Mouse (Mus musculus) neural tube, embryonic 14.5 days (tissue): ENCODE measurements around the gene 1600014C23Rik. TPM values are rescaled to one million over a fixed set of nuclear protein-coding genes. Genes with fewer than 3 reads are reported as not detected.

Source experiments
- ATAC-seq: fragments of 200-750 bp; cut with Nextera tagmentation; 2 replicates; pipeline ENCODE4 v1.8.0; 2017; ENCODE audit warnings: low read depth, mild to moderate bottlenecking, moderate TSS enrichment, moderate library complexity
- H3K27ac ChIP-seq: fragments of 300-500 bp; sonication (generic); 2 replicates; pipeline ENCODE4 v1.5.1; 2014; ENCODE audit warnings: low read depth, mild to moderate bottlenecking, control low read depth, low read length, moderate library complexity, mixed read lengths
- H3K27me3 ChIP-seq: fragments of 300-500 bp; sonication (generic); 2 replicates; pipeline ENCODE4 v1.6.1; 2014; ENCODE audit warnings: low read length; ENCODE audit not compliant: control insufficient read depth, insufficient read depth
- H3K36me3 ChIP-seq: fragments of 300-500 bp; sonication (generic); 2 replicates; pipeline ENCODE4 v1.6.1; 2014; ENCODE audit warnings: low read length, mixed read lengths; ENCODE audit not compliant: control insufficient read depth, insufficient read depth
- H3K4me1 ChIP-seq: fragments of 300-500 bp; sonication (generic); 2 replicates; pipeline ENCODE4 v1.6.1; 2014; ENCODE audit warnings: low read length; ENCODE audit not compliant: control insufficient read depth, insufficient read depth
- H3K4me2 ChIP-seq: fragments of 300-500 bp; sonication (generic); 2 replicates; pipeline ENCODE4 v1.6.1; 2014; ENCODE audit warnings: mild to moderate bottlenecking, low read depth, low read length, control low read depth
- H3K4me3 ChIP-seq: fragments of 300-500 bp; sonication (generic); 2 replicates; pipeline ENCODE4 v1.5.1; 2014; ENCODE audit warnings: low read depth, low read length, control low read depth, mixed read lengths
- H3K9ac ChIP-seq: fragments of 300-500 bp; sonication (generic); replicated peaks from 2 replicates; pipeline ENCODE4 v1.6.1; 2014; ENCODE audit warnings: low read depth, mild to moderate bottlenecking, control low read depth, low read length, mixed read lengths
- H3K9me3 ChIP-seq: fragments of 300-500 bp; sonication (generic); 2 replicates; pipeline ENCODE4 v1.6.1; 2016; ENCODE audit warnings: low read length; ENCODE audit not compliant: control insufficient read depth
- WGBS: fragments of 180-500 bp; shearing (Covaris S2); extraction: QIAGEN DNeasy Blood & Tissue Kit; methylation state at CpG from one replicate; pipeline ENCODE4 v1.1.7; 2014; 5-methylcytosine and 5-hydroxymethylcytosine counted together
- polyA plus RNA-seq: library from polyadenylated mRNA; unstranded; fragments of >200 nt; fragmentation: Nextera tagmentation; extraction: Ambion mirVana; gene quantifications from 2 replicates; pipeline ENCODE4 v1.2.1, GENCODE M21; 2014

1600014C23Rik gene
- polyA plus RNA-seq, 1 experiment from 2014 or later: not detected

DNA sequence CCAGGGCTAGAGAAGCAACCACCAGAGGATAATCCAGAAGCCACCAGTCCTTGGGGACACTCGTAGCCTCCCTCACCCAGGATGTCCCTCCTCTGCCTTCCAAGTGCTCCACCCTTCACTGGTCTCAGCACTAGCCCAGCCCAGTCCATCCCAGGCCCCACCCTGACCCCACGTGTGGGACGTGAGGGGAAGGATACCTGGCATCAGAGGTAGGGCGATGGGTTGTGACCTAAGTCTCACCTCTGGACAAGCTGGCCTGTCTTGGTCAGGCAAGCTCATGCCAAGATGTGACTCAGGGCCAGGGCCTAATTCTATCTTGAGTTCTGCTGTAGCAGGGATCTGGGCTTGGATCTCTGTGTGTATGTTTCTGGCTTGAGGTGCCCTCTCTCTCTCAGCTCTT is 1.2 kb upstream of the 1600014C23Rik start:
- Histone ChIP-seq H3K9ac (no peak overlapping the region), H3K4me2 (no peak overlapping the region), H3K9me3 (no peaks in the 10 kb centered on the region), H3K4me1 (peaks cover 24% of the 10 kb centered on the region), H3K27ac (no peak overlapping the region), H3K27me3 (no peaks in the 10 kb centered on the region), H3K4me3 (no peak overlapping the region), H3K36me3 (no peaks in the 10 kb centered on the region)
- no peak for ATAC-seq
- WGBS: 68% methylated on average over 4 of the region's 4 CpGs

- peaks cover 24% of the 10 kb centered on the region for H3K4me1 ChIP-seq
- no peaks in the 10 kb centered on the region for H3K9me3 ChIP-seq
- H3K4me3 ChIP-seq: no peak overlapping the region
- ATAC-seq: no peak
- H3K27ac ChIP-seq: no peak overlapping the region
- H3K27me3 ChIP-seq: no peaks in the 10 kb centered on the region
- no peak overlapping the region for H3K9ac ChIP-seq
- H3K4me2 ChIP-seq: peak overlapping the region; percentile 78; the same call in 1 of the 2 replicates
- H3K36me3 ChIP-seq: no peaks in the 10 kb centered on the region
- 2% methylated on average over 3 of the region's 3 CpGs for WGBS
These were observed 689 bp upstream of the 1600014C23Rik start for GRCm38 (mm10) chr17:45734333-45734732.

DNA sequence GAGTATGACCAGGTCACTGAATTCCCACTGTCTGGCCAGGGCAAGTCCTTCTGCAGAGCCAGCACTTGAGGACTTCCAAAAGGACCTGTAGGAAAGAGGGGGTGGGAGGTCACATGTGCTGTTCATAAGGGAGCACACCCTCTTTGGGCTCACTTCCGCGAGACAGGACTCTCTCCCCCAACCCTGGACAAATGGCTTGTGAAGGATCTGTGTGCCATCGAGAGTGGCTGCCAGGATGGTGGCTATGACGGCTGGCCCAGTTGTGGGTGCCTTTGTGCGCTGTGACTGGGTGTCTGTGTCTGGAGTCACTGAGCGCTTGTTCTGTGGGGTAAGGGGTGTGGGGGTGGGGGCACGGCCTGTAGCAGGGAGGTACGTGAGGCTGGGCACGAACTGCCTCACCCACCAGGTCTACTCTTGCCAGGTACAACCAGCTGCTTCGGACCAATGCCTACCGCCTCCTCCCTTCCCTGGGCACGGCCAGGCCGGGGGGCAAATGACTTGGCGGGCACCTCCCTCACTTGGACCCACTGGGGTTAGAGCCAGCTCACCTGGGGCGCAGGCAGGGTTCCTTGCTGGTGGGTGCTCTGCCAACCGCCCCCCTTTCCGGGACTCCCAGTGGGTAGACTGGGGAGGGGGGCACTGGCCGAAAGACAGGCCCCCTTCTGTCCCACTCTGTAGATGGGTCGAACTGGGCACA is 458 bp downstream of the 1600014C23Rik start:
- ATAC-seq: no peak
- H3K4me3 ChIP-seq: no peak overlapping the region

DNA sequence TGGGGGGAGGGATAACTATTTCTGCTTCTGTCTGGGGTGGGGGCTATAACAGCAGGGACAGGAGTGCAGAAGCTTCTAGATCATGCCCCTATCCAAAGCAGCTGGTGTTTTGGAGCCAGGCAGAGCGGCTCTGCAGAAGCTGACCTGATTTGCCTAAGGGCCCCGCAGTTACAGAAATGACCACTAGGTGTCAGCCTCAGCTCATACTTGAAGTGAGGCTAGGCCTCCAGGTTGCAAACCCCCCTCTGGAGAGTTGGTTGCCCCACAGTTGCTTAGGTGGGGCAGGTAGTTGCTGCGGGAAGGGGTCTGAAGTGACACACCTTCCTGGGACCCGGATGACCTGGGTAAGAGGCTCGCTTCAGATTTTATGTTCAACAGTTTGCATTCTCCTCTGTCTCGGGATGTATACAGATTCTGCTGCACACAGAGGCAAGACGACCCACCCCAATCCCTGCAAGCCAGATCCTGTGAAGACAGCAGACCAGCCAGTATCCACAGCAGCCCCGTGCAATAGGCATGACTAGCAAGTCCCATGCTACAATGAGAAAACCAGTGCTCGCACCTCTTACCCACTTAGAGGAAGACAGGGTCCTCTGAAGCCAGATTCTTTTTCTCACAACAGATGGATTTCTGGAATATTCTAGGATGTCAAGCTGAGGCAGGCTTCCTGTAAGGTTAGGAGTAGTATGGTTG is 2.3 kb downstream of the 1600014C23Rik start:
- peak; percentile 9; the same call in 1 of the 2 replicates for ATAC-seq
- H3K4me3 ChIP-seq: no peak overlapping the region
- H3K36me3 ChIP-seq: no peaks in the 10 kb centered on the region
- 25% methylated on average over 9 of the region's 9 CpGs for WGBS
- H3K9me3 ChIP-seq: no peaks in the 10 kb centered on the region
- H3K27ac ChIP-seq: no peak overlapping the region
- no peaks in the 10 kb centered on the region for H3K27me3 ChIP-seq
- no peak overlapping the region for H3K4me2 ChIP-seq
- peaks cover 23% of the 10 kb centered on the region for H3K4me1 ChIP-seq
- no peak overlapping the region for H3K9ac ChIP-seq

More for the DNA sequence above, 458 bp downstream of the 1600014C23Rik start:
- H3K9ac ChIP-seq: peak overlapping the region; percentile 54
- WGBS: 46% methylated on average over 18 of the region's 19 CpGs
- H3K27me3 ChIP-seq: no peaks in the 10 kb centered on the region
- peak overlapping the region; percentile 78 for H3K4me2 ChIP-seq
- no peaks in the 10 kb centered on the region for H3K36me3 ChIP-seq
- H3K9me3 ChIP-seq: no peaks in the 10 kb centered on the region
- peaks cover 24% of the 10 kb centered on the region for H3K4me1 ChIP-seq
- no peak overlapping the region for H3K27ac ChIP-seq

- WGBS: 91% methylated on average over 4 of the region's 4 CpGs
- Histone ChIP-seq H3K4me2 (no peak overlapping the region), H3K4me3 (no peak overlapping the region), H3K9ac (no peak overlapping the region), H3K27ac (no peak overlapping the region), H3K4me1 (peaks cover 17% of the 10 kb centered on the region), H3K9me3 (no peaks in the 10 kb centered on the region), H3K27me3 (no peaks in the 10 kb centered on the region), H3K36me3 (no peaks in the 10 kb centered on the region)
- ATAC-seq: no peak
These were observed 2.9 kb downstream of the 1600014C23Rik start for GRCm38 (mm10) chr17:45730696-45731095.

- peaks cover 12% of the 10 kb centered on the region for H3K4me1 ChIP-seq
- no peaks in the 10 kb centered on the region for H3K9me3 ChIP-seq
- 75% methylated on average over 10 of the region's 10 CpGs for WGBS
- no peak for ATAC-seq
- H3K27ac ChIP-seq: no peak overlapping the region
- no peak overlapping the region for H3K9ac ChIP-seq
- H3K36me3 ChIP-seq: no peaks in the 10 kb centered on the region
- no peaks in the 10 kb centered on the region for H3K27me3 ChIP-seq
- H3K4me2 ChIP-seq: no peak overlapping the region
- no peak overlapping the region for H3K4me3 ChIP-seq
These were observed 4.3 kb downstream of the 1600014C23Rik start for GRCm38 (mm10) chr17:45729387-45729786.

- no peak overlapping the region for H3K4me3 ChIP-seq
- H3K4me1 ChIP-seq: peaks cover 5% of the 10 kb centered on the region; the same call in 1 of the 2 replicates
- no peak overlapping the region for H3K4me2 ChIP-seq
- no peak for ATAC-seq
- no peaks in the 10 kb centered on the region for H3K36me3 ChIP-seq
- no peak overlapping the region for H3K27ac ChIP-seq
- H3K27me3 ChIP-seq: no peaks in the 10 kb centered on the region
- 62% methylated on average over 8 of the region's 8 CpGs for WGBS
- H3K9ac ChIP-seq: no peak overlapping the region
- no peaks in the 10 kb centered on the region for H3K9me3 ChIP-seq
These were observed 5.5 kb downstream of the 1600014C23Rik start for GRCm38 (mm10) chr17:45727983-45728723.

DNA sequence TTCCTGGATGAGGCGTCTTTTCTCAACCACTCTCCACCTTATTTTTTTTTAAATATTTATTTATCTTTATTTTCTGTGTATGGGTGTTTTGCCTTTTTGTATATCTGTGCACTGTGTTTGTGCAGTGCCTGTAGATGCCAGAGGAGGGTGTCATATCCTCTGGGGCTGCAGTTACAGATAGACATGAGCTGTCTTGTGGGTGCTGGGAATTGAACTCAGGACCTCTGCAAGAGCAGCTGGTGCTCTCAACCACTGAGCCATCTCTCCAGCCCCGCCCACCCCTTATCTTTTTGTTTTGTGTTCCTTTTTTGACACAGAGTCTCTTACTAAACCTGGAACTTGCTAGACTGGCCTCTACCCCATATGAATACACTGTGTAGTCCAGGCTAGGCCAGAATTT is 6.2 kb downstream of the 1600014C23Rik start:
- Histone ChIP-seq H3K27me3 (no peaks in the 10 kb centered on the region), H3K9me3 (no peaks in the 10 kb centered on the region), H3K4me2 (no peak overlapping the region), H3K9ac (no peak overlapping the region), H3K4me1 (0 out of 2 replicates have a peak, but pooled peaks cover 3% of the 10 kb centered on the region), H3K4me3 (no peak overlapping the region), H3K27ac (no peak overlapping the region), H3K36me3 (no peaks in the 10 kb centered on the region)
- 88% methylated on average over 2 of the region's 2 CpGs for WGBS
- no peak for ATAC-seq

DNA sequence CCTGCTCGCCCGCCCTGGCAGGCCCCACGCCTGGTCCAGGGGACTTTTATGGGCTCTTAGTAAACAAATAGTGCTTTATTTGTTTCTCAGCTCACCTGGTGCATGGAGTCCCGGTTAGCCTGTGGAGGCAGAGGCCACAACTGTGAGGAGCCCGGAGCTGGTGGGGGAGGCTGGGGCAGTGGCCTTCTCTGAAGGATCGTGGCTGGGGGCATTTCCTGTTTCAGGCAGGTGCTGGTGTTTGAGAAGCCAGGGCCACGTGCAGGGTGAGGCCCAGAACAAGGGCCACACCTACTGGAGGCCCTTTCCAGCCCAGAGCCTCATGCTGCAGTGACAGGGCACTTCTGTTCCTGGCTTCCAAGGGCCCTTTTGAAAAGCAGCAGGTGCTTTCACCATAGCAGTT is 7.4 kb downstream of the 1600014C23Rik start:
- Histone ChIP-seq H3K9ac (no peak overlapping the region), H3K27me3 (no peaks in the 10 kb centered on the region), H3K4me1 (0 out of 2 replicates have a peak, but pooled peaks cover 3% of the 10 kb centered on the region), H3K27ac (no peak overlapping the region), H3K4me3 (no peak overlapping the region), H3K36me3 (no peaks in the 10 kb centered on the region), H3K4me2 (no peak overlapping the region), H3K9me3 (no peaks in the 10 kb centered on the region)
- 66% methylated on average over 7 of the region's 7 CpGs for WGBS
- ATAC-seq: no peak
